Mouse (Mus musculus): ENCODE data around the gene Polr1e. TPM values are rescaled to one million over a fixed set of nuclear protein-coding genes. Genes with fewer than 3 reads are reported as not detected.
"Not testable (repeated sequence)": the region's sequence is repeated elsewhere in the genome, so short reads cannot be mapped to it uniquely, and the experiment has no call there.

Gene Polr1e
- polyA plus RNA-seq, 1 experiment, result 17.2 TPM

- no peak for DNase-seq (ENCODE audit: low spot score)
Measured at GRCm38 (mm10) chr4:45054862-45055261, 36.5 kb downstream of the Polr1e start.

DNA sequence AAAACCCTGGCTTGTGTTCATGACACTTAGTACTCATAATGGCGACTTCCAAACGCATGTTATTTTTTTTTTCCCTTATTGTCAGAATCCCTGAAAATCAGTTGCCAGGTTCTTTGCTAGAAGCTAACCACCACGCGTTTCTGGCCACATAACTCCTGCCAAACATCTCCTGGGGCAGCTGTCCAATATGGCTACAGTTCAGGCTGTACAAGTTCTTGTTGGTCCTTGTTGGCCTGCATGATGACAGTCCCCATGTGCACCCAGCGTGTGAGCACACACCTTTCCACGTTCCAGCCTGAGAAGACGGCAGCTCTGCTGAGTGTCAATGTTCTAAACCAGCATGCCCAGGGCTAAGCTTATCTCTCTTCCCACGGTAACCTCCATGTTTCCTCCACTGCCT is 37.1 kb downstream of the Polr1e start:
- no peak for DNase-seq (ENCODE audit: low spot score)

- DNase-seq (ENCODE audit: low spot score), result not testable (repeated sequence)
Measured at GRCm38 (mm10) chr4:45063836-45064235, 45.5 kb downstream of the Polr1e start.

DNA sequence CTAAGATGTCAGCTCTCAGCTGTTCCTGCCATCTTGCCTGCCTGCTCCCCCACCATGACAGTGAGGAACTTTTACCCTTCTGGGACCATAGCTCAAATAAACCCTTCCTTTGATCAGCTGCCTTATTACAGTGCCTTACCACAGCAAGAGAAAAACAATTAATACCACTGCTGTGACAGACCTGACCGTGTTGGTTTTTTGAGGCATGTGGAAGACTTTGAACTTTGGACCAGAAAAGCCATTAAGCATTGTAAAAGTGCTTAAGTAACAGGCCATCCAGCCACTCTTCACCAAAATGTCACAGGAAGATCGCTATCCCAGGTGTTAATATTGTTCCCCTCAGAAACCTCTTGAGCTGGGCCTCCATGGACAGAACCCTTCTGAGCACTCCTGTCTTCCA is 46.2 kb downstream of the Polr1e start:
- no peak for DNase-seq (ENCODE audit: low spot score)

- DNase-seq (ENCODE audit: low spot score), result no peak
Measured at GRCm38 (mm10) chr4:45066036-45066730, 47.8 kb downstream of the Polr1e start.

DNA sequence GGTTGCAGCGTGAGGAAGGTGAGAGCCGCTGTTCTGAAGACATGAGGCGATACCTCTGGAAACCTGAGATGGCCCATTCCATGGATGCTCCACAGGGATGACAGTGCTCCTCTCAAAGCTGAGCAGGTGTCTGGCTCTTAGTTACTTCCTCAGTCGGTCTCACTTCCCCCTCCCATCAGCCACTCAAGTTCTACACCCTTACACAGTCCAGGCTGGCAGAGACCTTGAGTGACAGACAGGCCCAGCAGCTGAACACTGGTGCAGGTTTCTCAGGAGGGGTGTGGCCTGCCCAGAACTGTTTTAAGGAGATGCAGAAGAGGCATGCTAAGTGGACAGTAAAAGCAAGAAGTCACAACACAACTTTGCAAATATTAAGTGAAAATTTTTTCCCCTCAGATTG is 49.4 kb downstream of the Polr1e start:
- no peak for DNase-seq (ENCODE audit: low spot score)

DNA sequence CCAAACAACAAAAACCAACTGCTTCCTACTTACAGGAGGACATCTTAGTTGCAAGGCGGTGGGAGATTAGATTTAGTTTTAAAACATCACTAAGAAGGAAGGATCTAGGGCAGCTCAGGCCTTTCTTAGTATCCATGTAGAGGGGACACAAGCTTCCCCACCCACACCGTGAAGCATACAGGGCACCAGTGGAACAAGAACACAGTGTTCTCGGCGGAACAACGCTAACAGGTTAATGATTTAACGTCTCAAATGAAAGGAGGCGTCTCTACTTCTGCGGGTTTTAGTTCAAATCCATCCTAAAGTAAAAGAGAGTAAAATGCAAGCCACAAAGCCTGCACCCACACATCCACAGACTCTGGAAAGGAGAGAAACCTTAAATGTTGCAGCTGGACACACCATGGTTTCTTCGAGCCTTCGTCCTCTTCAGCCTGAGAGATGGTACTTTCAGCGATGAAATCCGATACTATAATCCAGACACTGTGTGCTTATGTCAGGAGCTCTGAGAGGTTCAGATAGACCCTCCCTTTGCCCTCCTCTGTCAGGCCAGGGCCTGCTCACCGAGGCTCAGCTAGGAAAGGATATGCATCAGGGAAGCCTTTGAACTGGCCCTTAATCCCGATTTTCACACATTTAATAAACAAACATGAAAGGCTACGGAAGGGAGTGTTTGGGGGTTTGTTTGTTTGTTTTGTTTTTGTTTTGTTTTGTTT is 54.0 kb downstream of the Polr1e start:
- no peak for DNase-seq (ENCODE audit: low spot score)

DNA sequence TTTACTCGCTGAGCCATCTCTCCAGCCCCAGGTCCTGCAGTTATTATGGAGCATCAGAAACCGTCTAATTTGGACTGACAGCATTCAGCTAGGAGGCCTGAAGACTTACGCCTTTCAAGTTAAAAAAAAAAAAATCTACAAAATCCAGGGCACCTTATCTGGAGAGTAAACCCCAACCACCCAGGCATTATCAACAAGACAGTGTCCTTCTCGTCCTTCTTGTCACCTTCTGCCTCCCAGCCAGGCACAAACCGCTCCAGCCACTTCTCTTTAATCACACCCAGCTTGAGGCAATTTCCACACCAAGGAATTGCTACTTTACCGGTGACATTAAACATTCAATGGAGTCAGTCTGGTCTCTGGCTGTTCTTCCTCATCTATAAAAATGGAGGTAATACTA is 55.2 kb downstream of the Polr1e start:
- DNase-seq (ENCODE audit: low spot score), result no peak

DNA sequence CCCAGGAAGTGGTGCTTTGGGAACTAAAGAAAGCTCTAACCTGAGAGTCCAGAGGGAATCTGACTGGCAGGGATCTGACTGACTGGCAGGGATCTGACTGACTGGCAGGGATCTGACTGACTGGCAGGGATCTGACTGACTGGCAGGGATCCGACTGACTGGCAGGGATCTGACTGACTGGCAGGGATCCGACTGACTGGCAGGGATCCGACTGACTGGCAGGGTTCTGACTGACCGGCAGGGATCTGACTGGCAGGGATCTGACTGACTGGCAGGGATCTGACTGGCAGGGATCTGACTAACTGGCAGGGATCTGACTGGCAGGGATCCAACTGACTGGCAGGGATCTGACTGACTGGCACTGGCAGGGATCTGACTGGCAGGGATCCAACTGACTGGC is 62.7 kb downstream of the Polr1e start:
- DNase-seq (ENCODE audit: low spot score), result not testable (repeated sequence)

DNA sequence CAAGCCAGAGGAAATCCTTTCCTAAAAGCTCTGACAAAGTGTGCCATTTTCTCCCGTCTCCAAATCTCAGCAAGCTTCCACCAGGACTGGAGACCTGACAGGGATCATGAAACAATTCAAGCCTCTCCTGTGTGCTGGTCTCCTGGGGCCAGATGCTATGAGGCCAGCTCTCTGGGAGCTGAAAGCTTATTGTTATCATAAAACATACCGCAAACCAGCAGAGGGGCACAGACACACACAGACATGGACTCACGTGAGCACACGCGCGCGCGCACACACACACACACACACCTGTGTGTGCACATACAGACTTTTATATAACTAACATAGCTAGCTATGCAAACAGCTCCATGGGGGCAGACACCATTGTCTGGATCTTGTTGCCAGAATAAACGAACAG is 64.6 kb downstream of the Polr1e start:
- DNase-seq (ENCODE audit: low spot score), result no peak

DNA sequence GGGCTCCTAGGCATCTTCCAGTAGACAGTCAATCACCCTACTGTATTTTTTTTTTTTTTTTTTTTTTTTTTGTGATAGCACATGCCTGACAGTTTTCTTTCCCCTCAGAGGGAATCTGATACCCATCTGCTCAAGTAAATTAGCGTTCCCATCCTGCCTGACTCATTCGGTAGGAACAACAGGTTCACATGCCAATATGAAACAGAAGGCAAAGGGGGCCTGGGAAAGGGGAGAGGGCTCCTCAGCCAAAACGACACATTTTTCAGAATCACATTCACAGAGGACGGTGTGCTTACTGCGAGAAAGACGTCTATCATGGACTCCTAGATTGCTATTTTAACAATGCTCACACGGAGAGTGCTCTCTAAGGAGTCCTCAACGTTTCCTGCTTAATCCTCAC is 65.1 kb downstream of the Polr1e start:
- no peak for DNase-seq (ENCODE audit: low spot score)

DNA sequence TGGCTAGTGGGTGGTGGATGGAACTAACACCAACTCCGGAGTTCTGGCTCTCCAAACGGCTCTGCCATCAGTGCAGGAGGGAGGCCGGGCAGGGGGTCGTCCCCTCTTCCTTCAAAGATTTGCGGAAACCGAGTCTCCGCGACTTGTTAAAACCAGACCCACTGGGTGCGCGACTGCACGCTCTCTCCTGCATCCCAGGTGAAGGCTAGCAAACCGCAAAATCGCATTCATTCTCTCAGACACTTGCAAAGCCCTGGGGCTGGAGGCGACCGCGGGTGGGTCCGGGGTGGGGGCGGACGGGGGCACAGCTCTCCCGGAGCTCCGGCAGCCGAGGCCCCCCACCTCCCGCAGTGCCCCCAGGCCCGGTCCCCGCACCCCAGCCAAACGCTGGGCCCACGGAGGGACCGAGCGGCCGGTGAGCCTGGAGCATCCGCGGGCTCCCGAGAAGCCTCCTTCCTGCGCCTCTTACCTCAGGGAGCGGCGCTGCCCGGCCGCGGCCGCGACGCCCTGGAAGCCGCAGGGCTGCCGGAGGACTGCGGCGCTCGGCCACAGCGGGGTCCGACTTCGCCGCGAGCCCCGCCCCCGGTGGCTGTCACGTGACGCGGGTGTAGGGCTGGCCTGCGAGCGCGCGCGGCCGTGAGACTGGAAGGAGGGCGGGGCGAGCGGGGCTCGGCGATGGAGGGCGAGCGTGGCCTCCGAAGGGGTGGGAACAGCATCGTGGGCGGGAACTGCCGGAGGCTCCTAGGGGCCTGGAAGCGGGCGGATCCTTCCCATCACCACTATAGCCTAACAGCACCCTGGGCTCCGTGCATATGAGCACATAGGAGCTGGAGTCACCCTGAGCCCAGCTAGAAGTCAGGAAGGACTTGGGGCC is 65.9 kb downstream of the Polr1e start, which contains the start of gene Fbxo10:
Gene Fbxo10, minus strand, starts transcription at position 584 of the 874 bp plus-strand sequence.
- peak; percentile 81 for DNase-seq (ENCODE audit: low spot score)

DNA sequence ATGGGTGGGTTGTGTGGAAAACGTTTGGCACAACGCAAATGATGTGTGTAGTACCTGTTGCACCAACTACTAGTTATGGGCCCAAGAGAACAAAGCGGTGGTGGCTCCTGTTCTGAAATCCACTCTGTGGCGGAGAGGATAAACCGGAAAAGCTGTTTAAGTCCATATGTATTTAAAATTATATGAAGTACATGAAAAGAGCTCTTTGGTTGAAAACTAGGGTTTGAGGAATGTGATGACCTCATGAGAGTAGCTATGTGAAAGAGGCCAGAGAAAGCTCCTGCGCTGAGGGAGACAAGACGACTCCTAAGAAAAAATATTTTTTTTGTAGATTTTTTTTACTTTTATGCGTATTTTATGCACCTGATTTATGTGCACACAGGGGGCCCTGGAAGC is 66.5 kb downstream of the Polr1e start:
- no peak for DNase-seq (ENCODE audit: low spot score)

Other genes with a start within 250 kb of the Polr1e start
- gene Grhpr, start 37.2 kb upstream of the Polr1e start, polyA plus RNA-seq (2012; rRNA removed), result 34.9 and 38.4 TPM in 2 replicates
- gene Zbtb5, start 6.2 kb upstream of the Polr1e start, polyA plus RNA-seq (2012; rRNA removed), result 8.5 and 8.6 TPM in 2 replicates
- 10.4 and 11.1 TPM in 2 replicates for gene Fbxo10, start 66.0 kb downstream of the Polr1e start, polyA plus RNA-seq (2012; rRNA removed)
- 116 and 146 TPM in 2 replicates for gene Tomm5, start 89.5 kb downstream of the Polr1e start, polyA plus RNA-seq (2012; rRNA removed)
- 0.19 and 0.25 TPM in 2 replicates for gene Frmpd1, start 166.3 kb downstream of the Polr1e start, polyA plus RNA-seq (2012; rRNA removed)